Mouse (Mus musculus): Measurements from ENCODE around the gene Wdr18. TPM values are rescaled to one million over a fixed set of nuclear protein-coding genes. Genes with fewer than 3 reads are reported as not detected.

The Wdr18 gene
- polyA plus RNA-seq (2015; fragmentation: Nextera tagmentation; extraction: Ambion mirVana): 41.9 and 44.0 TPM in 2 replicates

GRCm38 (mm10) chr10:79959847-79960601 is at the start of gene Wdr18:
TSS of gene Wdr18 (plus strand) at chr10:79960152.
- WGBS: under 1% methylated on average over 61 of the region's 61 CpGs
- Histone ChIP-seq H3K4me3 (ENCODE audit: low read depth, low read length) (peak within 1 kb of the TSS; percentile 85), H3K9ac (ENCODE audit: low read depth, low read length) (peak within 1 kb of the TSS; percentile 64), H3K27me3 (replicated peaks; ENCODE audit: control insufficient read depth, insufficient read depth, low read length) (no peaks in the 10 kb centered on the region), H3K4me1 (replicated peaks; ENCODE audit: control insufficient read depth, insufficient read depth, low read length) (no peaks in the 10 kb centered on the region), H3K4me2 (replicated peaks; ENCODE audit: low read depth) (peak within 1 kb of the TSS; percentile 84), H3K9me3 (ENCODE audit: control insufficient read depth) (no peaks in the 10 kb centered on the region), H3K36me3 (ENCODE audit: control insufficient read depth, insufficient read depth) (peaks cover 17% of the 10 kb centered on the region), H3K27ac (ENCODE audit: low read depth, low read length) (no peak within 1 kb of the TSS)
- peak; percentile 99 for TF ChIP-seq CTCF (IDR thresholded peaks at IDR 0.05; ENCODE audit: low read depth)
- peak; percentile 88 for ATAC-seq

- no peaks in the 10 kb centered on the region for H3K27me3 ChIP-seq (replicated peaks; ENCODE audit: control insufficient read depth, insufficient read depth, low read length)
- no peak within 1 kb of the TSS for H3K4me2 ChIP-seq (replicated peaks; ENCODE audit: low read depth)
- no peaks in the 10 kb centered on the region for H3K9me3 ChIP-seq (ENCODE audit: control insufficient read depth)
- no peak within 1 kb of the TSS for H3K4me3 ChIP-seq (ENCODE audit: low read depth, low read length)
- WGBS: 100% methylated on average over 4 of the region's 4 CpGs
- ATAC-seq: no peak
- H3K27ac ChIP-seq (ENCODE audit: low read depth, low read length): peak within 1 kb of the TSS; percentile 71; the same call in 1 of the 2 replicates
- no peak for TF ChIP-seq CTCF (IDR thresholded peaks at IDR 0.05; ENCODE audit: low read depth)
- H3K4me1 ChIP-seq (replicated peaks; ENCODE audit: control insufficient read depth, insufficient read depth, low read length): no peaks in the 10 kb centered on the region
- H3K9ac ChIP-seq (ENCODE audit: low read depth, low read length): no peak within 1 kb of the TSS
- H3K36me3 ChIP-seq (ENCODE audit: control insufficient read depth, insufficient read depth): peaks cover 21% of the 10 kb centered on the region
These were observed 49.4 kb upstream of the Wdr18 start, which contains the start of gene Gm26602 for GRCm38 (mm10) chr10:79910556-79910955. TSS of gene Gm26602 (plus strand) at chr10:79910856.

GRCm38 (mm10) chr10:79912412-79912811 is 47.5 kb upstream of the Wdr18 start:
- Histone ChIP-seq H3K4me2 (replicated peaks; ENCODE audit: low read depth) (no peak overlapping the region), H3K36me3 (ENCODE audit: control insufficient read depth, insufficient read depth) (peaks cover 7% of the 10 kb centered on the region), H3K4me1 (replicated peaks; ENCODE audit: control insufficient read depth, insufficient read depth, low read length) (0 out of 2 replicates have a peak, but pooled peaks cover 7% of the 10 kb centered on the region), H3K9me3 (ENCODE audit: control insufficient read depth) (no peaks in the 10 kb centered on the region), H3K27ac (ENCODE audit: low read depth, low read length) (no peak overlapping the region), H3K9ac (ENCODE audit: low read depth, low read length) (no peak overlapping the region), H3K4me3 (ENCODE audit: low read depth, low read length) (no peak overlapping the region), H3K27me3 (replicated peaks; ENCODE audit: control insufficient read depth, insufficient read depth, low read length) (no peaks in the 10 kb centered on the region)
- 75% methylated on average over 20 of the region's 20 CpGs for WGBS
- no peak for TF ChIP-seq CTCF (IDR thresholded peaks at IDR 0.05; ENCODE audit: low read depth)
- no peak for ATAC-seq

- no peak for ATAC-seq
- TF ChIP-seq CTCF (IDR thresholded peaks at IDR 0.05; ENCODE audit: low read depth): no peak
- Histone ChIP-seq H3K27ac (ENCODE audit: low read depth, low read length) (no peak overlapping the region), H3K36me3 (ENCODE audit: control insufficient read depth, insufficient read depth) (peaks cover 7% of the 10 kb centered on the region), H3K4me3 (ENCODE audit: low read depth, low read length) (no peak overlapping the region), H3K4me1 (replicated peaks; ENCODE audit: control insufficient read depth, insufficient read depth, low read length) (0 out of 2 replicates have a peak, but pooled peaks cover 7% of the 10 kb centered on the region), H3K4me2 (replicated peaks; ENCODE audit: low read depth) (0 out of 2 replicates have a peak overlapping the region, but pooled peaks have one; percentile 6), H3K27me3 (replicated peaks; ENCODE audit: control insufficient read depth, insufficient read depth, low read length) (peaks cover 12% of the 10 kb centered on the region), H3K9me3 (ENCODE audit: control insufficient read depth) (no peaks in the 10 kb centered on the region), H3K9ac (ENCODE audit: low read depth, low read length) (no peak overlapping the region)
- WGBS: 65% methylated on average over 9 of the region's 11 CpGs
These were observed 45.6 kb upstream of the Wdr18 start for GRCm38 (mm10) chr10:79914131-79914947.

- peaks cover 7% of the 10 kb centered on the region for H3K36me3 ChIP-seq (ENCODE audit: control insufficient read depth, insufficient read depth)
- WGBS: 44% methylated on average over 7 of the region's 7 CpGs
- TF ChIP-seq CTCF (IDR thresholded peaks at IDR 0.05; ENCODE audit: low read depth): no peak
- H3K4me3 ChIP-seq (ENCODE audit: low read depth, low read length): no peak overlapping the region
- peaks cover 15% of the 10 kb centered on the region for H3K27me3 ChIP-seq (replicated peaks; ENCODE audit: control insufficient read depth, insufficient read depth, low read length)
- ATAC-seq: peak; percentile 34; the same call in 1 of the 2 replicates
- H3K9ac ChIP-seq (ENCODE audit: low read depth, low read length): peak overlapping the region; percentile 8; the same call in 1 of the 2 replicates
- H3K9me3 ChIP-seq (ENCODE audit: control insufficient read depth): no peaks in the 10 kb centered on the region
- 0 out of 2 replicates have a peak, but pooled peaks cover 7% of the 10 kb centered on the region for H3K4me1 ChIP-seq (replicated peaks; ENCODE audit: control insufficient read depth, insufficient read depth, low read length)
- H3K4me2 ChIP-seq (replicated peaks; ENCODE audit: low read depth): peak overlapping the region; percentile 96
- H3K27ac ChIP-seq (ENCODE audit: low read depth, low read length): no peak overlapping the region
These were observed 44.9 kb upstream of the Wdr18 start for GRCm38 (mm10) chr10:79914948-79915596.

Data from intestine, postnatal 0 days (tissue).